Mouse (Mus musculus) heart, embryonic 10.5 days (tissue): ENCODE data around the gene Cmtm7. TPM values are rescaled to one million over a fixed set of nuclear protein-coding genes. Genes with fewer than 3 reads are reported as not detected.
"Not testable (repeated sequence)": the region's sequence is repeated elsewhere in the genome, so short reads cannot be mapped to it uniquely, and the experiment has no call there.

Experiments used
- DNase-seq: peaks from one replicate; pipeline ENCODE4 v3.0.0-alpha.2; 2017; ENCODE audit warnings: low spot score
- H3K27ac ChIP-seq: fragments of 300-500 bp; sonication (generic); 2 replicates; pipeline ENCODE4 v1.5.1; 2016; ENCODE audit warnings: mild to moderate bottlenecking
- H3K27me3 ChIP-seq: fragments of 300-500 bp; sonication (generic); 2 replicates; pipeline ENCODE4 v1.6.1; 2016; ENCODE audit warnings: mild to moderate bottlenecking; ENCODE audit not compliant: poor library complexity, insufficient read depth, severe bottlenecking
- H3K36me3 ChIP-seq: fragments of 300-500 bp; sonication (generic); 2 replicates; pipeline ENCODE4 v1.6.1; 2016; ENCODE audit warnings: mild to moderate bottlenecking, moderate library complexity
- H3K4me1 ChIP-seq: fragments of 300-500 bp; sonication (generic); 2 replicates; pipeline ENCODE4 v1.6.1; 2016; ENCODE audit warnings: mild to moderate bottlenecking
- H3K4me3 ChIP-seq: fragments of 300-500 bp; sonication (generic); 2 replicates; pipeline ENCODE4 v1.5.1; 2016; ENCODE audit warnings: mild to moderate bottlenecking, moderate library complexity
- H3K9me3 ChIP-seq: fragments of 300-500 bp; sonication (generic); 2 replicates; pipeline ENCODE4 v1.6.1; 2016; ENCODE audit warnings: mild to moderate bottlenecking, moderate library complexity
- WGBS: fragments of 180-500 bp; shearing (Covaris S2); methylation state at CpG from one replicate; pipeline ENCODE4 v1.1.7; 2016; 5-methylcytosine and 5-hydroxymethylcytosine counted together
- polyA plus RNA-seq: library from polyadenylated mRNA; unstranded; fragments of >200 nt; fragmentation: Nextera tagmentation; extraction: Ambion mirVana; gene quantifications from 2 replicates; pipeline ENCODE4 v1.2.1, GENCODE M21; 2016

Cmtm7 gene
- polyA plus RNA-seq, 1 experiment from 2014 or later: 143 TPM

GRCm38 (mm10) chr9:114728432-114728831 is 53.2 kb downstream of the Cmtm7 start:
- Histone ChIP-seq H3K36me3 (peaks cover 23% of the 10 kb centered on the region), H3K4me1 (peaks cover 21% of the 10 kb centered on the region)
- 55% methylated on average over 2 of the region's 2 CpGs for WGBS
- not testable (repeated sequence) for DNase-seq, H3K27me3 ChIP-seq, H3K4me3 ChIP-seq, H3K9me3 ChIP-seq, H3K27ac ChIP-seq

GRCm38 (mm10) chr9:114727315-114727714 is 54.3 kb downstream of the Cmtm7 start:
- Histone ChIP-seq H3K4me1 (peaks cover 10% of the 10 kb centered on the region), H3K27me3 (no peaks in the 10 kb centered on the region), H3K36me3 (peaks cover 34% of the 10 kb centered on the region), H3K4me3 (no peak overlapping the region), H3K9me3 (no peaks in the 10 kb centered on the region), H3K27ac (no peak overlapping the region)
- no peak for DNase-seq
- WGBS: 5% methylated on average over 3 of the region's 3 CpGs

GRCm38 (mm10) chr9:114716677-114717331 is 64.9 kb downstream of the Cmtm7 start:
- Histone ChIP-seq H3K4me3 (no peak overlapping the region), H3K27ac (no peak overlapping the region), H3K36me3 (peaks cover 95% of the 10 kb centered on the region), H3K4me1 (0 out of 2 replicates have a peak, but pooled peaks cover 4% of the 10 kb centered on the region), H3K27me3 (no peaks in the 10 kb centered on the region), H3K9me3 (no peaks in the 10 kb centered on the region)
- WGBS: 83% methylated on average over 18 of the region's 18 CpGs
- no peak for DNase-seq

GRCm38 (mm10) chr9:114713481-114713880 is 68.2 kb downstream of the Cmtm7 start:
- H3K27ac ChIP-seq: no peak overlapping the region
- H3K4me3 ChIP-seq: no peak overlapping the region
- H3K9me3 ChIP-seq: no peaks in the 10 kb centered on the region
- peaks cover 84% of the 10 kb centered on the region for H3K36me3 ChIP-seq
- DNase-seq: no peak
- 96% methylated on average over 7 of the region's 7 CpGs for WGBS
- H3K27me3 ChIP-seq: no peaks in the 10 kb centered on the region
- 0 out of 2 replicates have a peak, but pooled peaks cover 4% of the 10 kb centered on the region for H3K4me1 ChIP-seq

GRCm38 (mm10) chr9:114710345-114710744 is 71.3 kb downstream of the Cmtm7 start:
- Histone ChIP-seq H3K4me3 (no peak overlapping the region), H3K27me3 (no peaks in the 10 kb centered on the region), H3K4me1 (no peaks in the 10 kb centered on the region), H3K27ac (no peak overlapping the region), H3K36me3 (peaks cover 84% of the 10 kb centered on the region), H3K9me3 (no peaks in the 10 kb centered on the region)
- DNase-seq: no peak
- WGBS: 77% methylated on average over 7 of the region's 7 CpGs

GRCm38 (mm10) chr9:114707805-114708204 is 73.9 kb downstream of the Cmtm7 start:
- peaks cover 73% of the 10 kb centered on the region for H3K36me3 ChIP-seq
- no peak overlapping the region for H3K27ac ChIP-seq
- WGBS: 91% methylated on average over 4 of the region's 4 CpGs
- H3K27me3 ChIP-seq: no peaks in the 10 kb centered on the region
- H3K4me3 ChIP-seq: no peak overlapping the region
- no peaks in the 10 kb centered on the region for H3K9me3 ChIP-seq
- H3K4me1 ChIP-seq: no peaks in the 10 kb centered on the region
- DNase-seq: no peak

Other genes with a start within 250 kb of the Cmtm7 start
- gene Trim71, start 217.5 kb downstream of the Cmtm7 start, polyA plus RNA-seq: 2.4 and 3.1 TPM in 2 replicates
- gene Cnot10, start 141.7 kb downstream of the Cmtm7 start, polyA plus RNA-seq: 44.8 and 53.3 TPM in 2 replicates
- 71.3 and 83.9 TPM in 2 replicates for gene Dync1li1, start 93.1 kb downstream of the Cmtm7 start, polyA plus RNA-seq
- 39.4 and 47.3 TPM in 2 replicates for gene Cmtm6, start 50.7 kb downstream of the Cmtm7 start, polyA plus RNA-seq
- 17.2 and 23.4 TPM in 2 replicates for gene Cmtm8, start 62.3 kb upstream of the Cmtm7 start, polyA plus RNA-seq
- gene Gpd1l, start 152.1 kb upstream of the Cmtm7 start, polyA plus RNA-seq: 18.7 and 23.1 TPM in 2 replicates
- gene Osbpl10, start 196.7 kb upstream of the Cmtm7 start, polyA plus RNA-seq: 1.2 and 1.7 TPM in 2 replicates
- gene Rps27rt, start 200.9 kb upstream of the Cmtm7 start, polyA plus RNA-seq: 177 and 217 TPM in 2 replicates